8 mouse cellular contexts compared by ENCODE assay signal in genomic region chr11:66167801-66168651, GRCm38 (mm10). TPM values are rescaled to one million over a fixed set of nuclear protein-coding genes. Genes with fewer than 3 reads are reported as not detected.
DNase-seq lines count a peak whose midpoint lies in the region; ATAC-seq and TF ChIP-seq lines count a peak whose summit lies in the region.

Dnah9 (minus strand) TSS chr11:66168551.

- H3K9me3 ChIP-seq in hindbrain, embryonic 11.5 days (ENCODE audit: control insufficient read depth, low read length), result no peaks in the 10 kb centered on the region
- no peaks in the 10 kb centered on the region for H3K9me3 ChIP-seq in liver, postnatal 0 days (ENCODE audit: low read length)

- no peaks in the 10 kb centered on the region for H3K4me1 ChIP-seq in hindbrain, embryonic 11.5 days (replicated peaks; ENCODE audit: control insufficient read depth, insufficient read depth, low read length)
- H3K4me1 ChIP-seq in liver, postnatal 0 days (ENCODE audit: insufficient read depth), result peaks cover 6% of the 10 kb centered on the region; the same call in 1 of the 2 replicates

- peak within 1 kb of the TSS; percentile 93 for H3K4me2 ChIP-seq in hindbrain, embryonic 11.5 days (replicated peaks; ENCODE audit: low read depth, low read length)
- peak within 1 kb of the TSS; percentile 65 for H3K4me2 ChIP-seq in liver, postnatal 0 days (ENCODE audit: low read depth, low read length)

- H3K36me3 ChIP-seq in hindbrain, embryonic 11.5 days (ENCODE audit: control insufficient read depth, insufficient read depth, low read length), result no peaks in the 10 kb centered on the region
- H3K36me3 ChIP-seq in liver, postnatal 0 days (replicated peaks; ENCODE audit: insufficient read depth, low read length), result no peaks in the 10 kb centered on the region

- peak within 1 kb of the TSS; percentile 64 for H3K4me3 ChIP-seq in hindbrain, embryonic 11.5 days (ENCODE audit: low read depth, low read length)
- H3K4me3 ChIP-seq in liver, postnatal 0 days (ENCODE audit: low read depth, low read length), result peak within 1 kb of the TSS; percentile 33

- no peak for TF ChIP-seq EP300 in liver, postnatal 0 days (IDR thresholded peaks at IDR 0.05; ENCODE audit: low read depth)

- H3K27ac ChIP-seq in hindbrain, embryonic 11.5 days (ENCODE audit: low read depth, low read length), result peak within 1 kb of the TSS; percentile 60; the same call in 1 of the 2 replicates
- no peak within 1 kb of the TSS for H3K27ac ChIP-seq in liver, postnatal 0 days (ENCODE audit: low read depth)

- H3K27me3 ChIP-seq in hindbrain, embryonic 11.5 days (ENCODE audit: control insufficient read depth, insufficient read depth, low read length), result no peaks in the 10 kb centered on the region
- H3K27me3 ChIP-seq in liver, postnatal 0 days (ENCODE audit: insufficient read depth, low read length), result peaks cover 20% of the 10 kb centered on the region; the same call in 1 of the 2 replicates

- TF ChIP-seq CTCF in liver, postnatal 0 days (IDR thresholded peaks at IDR 0.05; ENCODE audit: low read depth), result no peak

- ATAC-seq in hindbrain, embryonic 11.5 days (ENCODE audit: low FRiP score), result peak; percentile 96
- ATAC-seq in liver, postnatal 0 days, result peak; percentile 64; the same call in 1 of the 2 replicates

- peak; percentile 76 to 89 for DNase-seq in adrenal gland, adult (ENCODE audit: inconsistent age in 2 of 2, low spot score in 1 of 2)
- peak; percentile 65 to 79 for DNase-seq in cerebellum, postnatal 25 days
- peak; percentile 65 to 73 for DNase-seq in frontal cortex, postnatal 25 days (ENCODE audit: low spot score in 2 of 2)
- peak; percentile 91 for DNase-seq in hindbrain, embryonic 11.5 days (ENCODE audit: low spot score)
- DNase-seq in layer of hippocampus, adult 9-10 months (ENCODE audit: low spot score), result peak; percentile 67
- DNase-seq in liver, postnatal 0 days, result peak; percentile 47
- peak; percentile 16 for DNase-seq in ovary, postnatal 10 days (ENCODE audit: low spot score)
- peak; percentile 39 to 64 for DNase-seq in urinary bladder, postnatal 4 days (ENCODE audit: low spot score in 2 of 2)

- peak within 1 kb of the TSS; percentile 52; the same call in 1 of the 2 replicates for H3K9ac ChIP-seq in hindbrain, embryonic 11.5 days (ENCODE audit: low read depth, low read length)
- no peak within 1 kb of the TSS for H3K9ac ChIP-seq in liver, postnatal 0 days (replicated peaks)

- WGBS in hindbrain, embryonic 11.5 days, result under 1% methylated on average over 52 of the region's 53 CpGs
- WGBS in liver, postnatal 0 days (ENCODE audit: insufficient replicate concordance), result 2% methylated on average over 44 of the region's 53 CpGs

RNA-seq across cellular contexts. Expression of gene Dnah9, which starts in this region (rescaled TPM):
- 1.3 and 3.4 TPM in 2 replicates for polyA plus RNA-seq in hindbrain, embryonic 11.5 days (2014; fragmentation: Nextera tagmentation; extraction: Ambion mirVana)
- polyA plus RNA-seq in liver, postnatal 0 days (2015; fragmentation: Nextera tagmentation; extraction: Ambion mirVana), result not detected in 2 replicates

Comparison
In these comparisons a context has a peak if more than half of its experiments do, and no peak if none do; other contexts are left out.
1. Peak in DNase-seq, ATAC-seq, H3K4me3 ChIP-seq and H3K4me2 ChIP-seq in liver, postnatal 0 days; RNA of the gene not detected or under 1 TPM.
2. DNase-seq: peak in every context shown above with its lines; median percentile 91 in hindbrain, embryonic 11.5 days; 82 in adrenal gland, adult; 72 in cerebellum, postnatal 25 days; 69 in frontal cortex, postnatal 25 days; 67 in layer of hippocampus, adult 9-10 months; 52 in urinary bladder, postnatal 4 days; 47 in liver, postnatal 0 days; 16 in ovary, postnatal 10 days.